Mouse (Mus musculus) neural tube, embryonic 12.5 days (tissue): ENCODE measurements at regions not wholly inside any gene's neighbourhood (a gene's known extent, or its start where the extent isn't known, plus 50 kb on each side); places are given as distances from the start of the nearest gene placed in this dataset.

Experiments
- ATAC-seq: fragments of 200-750 bp; cut with Nextera tagmentation; 2 replicates; pipeline ENCODE4 v1.8.0; 2017; ENCODE audit warnings: low read depth, mild to moderate bottlenecking, moderate TSS enrichment, moderate library complexity; ENCODE audit not compliant: low FRiP score
- H3K27ac ChIP-seq: fragments of 300-500 bp; sonication (generic); 2 replicates; pipeline ENCODE4 v1.5.1; 2016
- H3K27me3 ChIP-seq: fragments of 300-500 bp; sonication (generic); replicated peaks from 2 replicates; pipeline ENCODE4 v1.6.1; 2016; ENCODE audit warnings: mild to moderate bottlenecking
- H3K36me3 ChIP-seq: fragments of 300-500 bp; sonication (generic); 2 replicates; pipeline ENCODE4 v1.6.1; 2016; ENCODE audit warnings: mild to moderate bottlenecking
- H3K4me1 ChIP-seq: fragments of 300-500 bp; sonication (generic); 2 replicates; pipeline ENCODE4 v1.6.1; 2016
- H3K4me2 ChIP-seq: fragments of 300-500 bp; sonication (generic); replicated peaks from 2 replicates; pipeline ENCODE4 v1.6.1; 2016; ENCODE audit warnings: mild to moderate bottlenecking
- H3K4me3 ChIP-seq: fragments of 300-500 bp; sonication (generic); 2 replicates; pipeline ENCODE4 v1.5.1; 2016
- H3K9ac ChIP-seq: fragments of 300-500 bp; sonication (generic); 2 replicates; pipeline ENCODE4 v1.6.1; 2016; ENCODE audit warnings: mild to moderate bottlenecking
- H3K9me3 ChIP-seq: fragments of 300-500 bp; sonication (generic); 2 replicates; pipeline ENCODE4 v1.6.1; 2016; ENCODE audit warnings: mild to moderate bottlenecking
- WGBS: fragments of 180-500 bp; shearing (Covaris S2); methylation state at CpG from one replicate; pipeline ENCODE4 v1.1.7; 2016; 5-methylcytosine and 5-hydroxymethylcytosine counted together

DNA sequence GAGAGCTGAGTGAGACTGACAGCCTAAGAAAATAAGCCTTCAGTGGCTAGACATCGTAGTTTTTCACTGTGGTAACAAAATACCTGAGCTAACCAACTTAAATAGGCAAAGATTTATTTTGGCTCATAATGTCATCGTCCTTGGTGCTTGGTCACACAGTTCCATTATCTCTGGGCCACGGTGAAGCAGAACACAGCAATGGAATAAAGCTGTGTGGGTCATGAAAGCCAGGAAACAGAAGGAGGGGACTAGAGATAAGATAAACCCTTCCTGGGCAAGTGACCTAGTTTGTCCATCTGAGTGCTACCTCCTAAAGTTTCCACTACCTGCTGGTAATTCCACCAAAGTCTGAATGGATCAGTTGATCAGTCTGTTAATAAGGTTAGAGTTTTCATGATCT lies 134.8 kb upstream of the Gm5129 start:
- 73% methylated on average over 3 of the region's 3 CpGs for WGBS
- no peak for ATAC-seq
- no peaks in the 10 kb centered on the region for H3K36me3 ChIP-seq

DNA sequence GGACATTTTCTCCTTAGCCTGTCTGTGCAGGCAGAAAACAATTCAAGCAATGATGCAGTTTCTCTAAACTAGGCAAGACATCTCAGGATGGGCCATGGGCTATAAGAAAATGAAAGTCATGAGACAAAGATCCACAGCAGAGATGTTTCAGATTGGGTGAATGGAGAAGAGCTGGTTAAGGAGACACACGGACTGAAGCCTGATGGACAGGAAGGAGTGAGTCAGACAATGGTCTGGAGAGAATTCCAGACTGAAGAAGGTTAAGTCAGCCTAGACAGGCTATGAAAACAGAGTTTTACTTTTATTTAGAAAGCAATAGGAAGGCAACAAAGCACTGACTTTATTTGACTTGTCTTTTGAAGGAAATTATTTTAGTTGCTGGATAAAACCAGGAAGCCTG lies 137.5 kb upstream of the Il6 start:
- ATAC-seq = no peak
- WGBS = 49% methylated on average over 1 of the region's 1 CpGs

More for the DNA sequence above, 134.8 kb upstream of the Gm5129 start:
- Histone ChIP-seq H3K4me2 (no peak overlapping the region), H3K27ac (no peak overlapping the region), H3K4me1 (no peaks in the 10 kb centered on the region), H3K27me3 (no peaks in the 10 kb centered on the region), H3K9ac (no peak overlapping the region), H3K9me3 (no peaks in the 10 kb centered on the region), H3K4me3 (no peak overlapping the region)

DNA sequence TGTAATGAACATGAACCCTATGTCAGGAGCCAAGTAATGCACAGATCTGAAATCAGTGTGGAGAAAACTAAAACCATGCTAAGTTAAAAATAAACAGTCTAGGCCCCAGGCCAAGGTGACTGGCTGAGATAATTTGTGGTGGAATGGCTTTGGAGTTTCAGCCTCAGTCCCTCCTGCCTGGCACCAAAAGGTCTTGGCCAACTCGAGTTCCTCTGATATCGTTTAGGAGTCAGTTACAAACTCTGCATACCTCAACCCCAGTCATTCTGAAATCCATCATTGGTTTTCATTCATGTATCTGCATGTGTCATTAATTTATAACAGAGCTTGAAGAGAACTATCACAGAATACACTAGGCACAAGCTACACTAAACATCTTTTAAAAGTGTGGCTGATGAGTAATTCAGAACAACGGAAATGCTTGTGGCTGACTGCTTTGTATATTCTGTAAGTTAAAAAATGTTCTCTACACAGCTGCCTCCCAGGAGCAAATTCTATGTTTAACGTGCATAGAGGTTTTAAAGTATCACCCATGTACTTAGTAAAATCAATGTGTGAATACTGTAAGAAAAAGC lies 125.6 kb upstream of the Il6 start:
- ATAC-seq = no peak

More for the DNA sequence above, 137.5 kb upstream of the Il6 start:
- Histone ChIP-seq H3K9me3 (no peaks in the 10 kb centered on the region), H3K27ac (no peak overlapping the region), H3K4me2 (no peak overlapping the region), H3K4me1 (no peaks in the 10 kb centered on the region), H3K36me3 (no peaks in the 10 kb centered on the region), H3K27me3 (no peaks in the 10 kb centered on the region), H3K9ac (no peak overlapping the region), H3K4me3 (no peak overlapping the region)

DNA sequence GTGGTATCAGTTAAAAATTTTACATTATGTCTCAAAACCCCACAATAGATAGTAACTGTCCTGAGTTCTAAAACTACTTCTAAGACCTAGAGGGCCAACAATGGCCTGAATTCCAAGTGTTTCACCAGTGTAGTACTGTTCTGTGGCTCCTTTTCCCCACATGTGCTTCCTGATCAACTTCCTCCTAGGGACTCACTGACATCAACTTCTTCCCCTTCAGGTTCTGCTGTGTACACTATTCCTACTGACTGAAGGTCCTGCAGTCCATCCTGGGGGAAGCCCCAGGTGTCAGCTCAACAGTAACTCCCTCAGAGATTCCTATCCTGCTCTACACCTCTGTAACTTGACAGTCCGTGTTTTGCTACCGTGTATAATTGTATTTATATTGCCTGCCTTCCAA lies 120.6 kb upstream of the Il6 start:
- H3K4me3 ChIP-seq = no peak overlapping the region
- no peak overlapping the region for H3K4me2 ChIP-seq
- 79% methylated on average over 2 of the region's 2 CpGs for WGBS
- H3K36me3 ChIP-seq = no peaks in the 10 kb centered on the region
- peaks cover 7% of the 10 kb centered on the region; the same call in 1 of the 2 replicates for H3K4me1 ChIP-seq
- H3K27me3 ChIP-seq = no peaks in the 10 kb centered on the region
- H3K27ac ChIP-seq = no peak overlapping the region
- H3K9me3 ChIP-seq = no peaks in the 10 kb centered on the region
- H3K9ac ChIP-seq = no peak overlapping the region
- no peak for ATAC-seq

More for the DNA sequence above, 125.6 kb upstream of the Il6 start:
- Histone ChIP-seq H3K4me1 (no peaks in the 10 kb centered on the region), H3K4me3 (no peak overlapping the region), H3K27me3 (no peaks in the 10 kb centered on the region), H3K9me3 (no peaks in the 10 kb centered on the region), H3K36me3 (no peaks in the 10 kb centered on the region), H3K27ac (no peak overlapping the region), H3K9ac (no peak overlapping the region), H3K4me2 (no peak overlapping the region)
- 77% methylated on average over 4 of the region's 4 CpGs for WGBS

DNA sequence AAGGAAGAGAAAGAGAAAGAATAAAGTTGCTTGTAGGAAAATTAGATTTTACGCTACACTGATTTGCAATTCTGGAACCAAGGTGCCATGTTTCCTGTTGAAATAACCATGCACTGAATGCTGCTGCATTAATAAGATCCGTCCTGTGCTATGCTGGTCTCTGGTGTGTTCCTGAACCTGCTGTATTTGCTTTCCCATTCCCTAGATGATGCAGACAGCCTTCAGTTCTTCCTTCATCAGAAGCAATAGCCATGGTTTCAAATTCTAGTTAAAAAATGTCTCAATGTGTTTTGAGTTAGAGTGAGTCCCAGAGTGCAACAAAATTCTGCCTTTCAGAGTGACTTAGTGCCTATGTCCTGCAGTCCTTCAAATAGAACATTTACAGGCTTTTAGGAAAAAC lies 120.1 kb upstream of the Il6 start:
- H3K9me3 ChIP-seq = no peaks in the 10 kb centered on the region
- no peak for ATAC-seq

DNA sequence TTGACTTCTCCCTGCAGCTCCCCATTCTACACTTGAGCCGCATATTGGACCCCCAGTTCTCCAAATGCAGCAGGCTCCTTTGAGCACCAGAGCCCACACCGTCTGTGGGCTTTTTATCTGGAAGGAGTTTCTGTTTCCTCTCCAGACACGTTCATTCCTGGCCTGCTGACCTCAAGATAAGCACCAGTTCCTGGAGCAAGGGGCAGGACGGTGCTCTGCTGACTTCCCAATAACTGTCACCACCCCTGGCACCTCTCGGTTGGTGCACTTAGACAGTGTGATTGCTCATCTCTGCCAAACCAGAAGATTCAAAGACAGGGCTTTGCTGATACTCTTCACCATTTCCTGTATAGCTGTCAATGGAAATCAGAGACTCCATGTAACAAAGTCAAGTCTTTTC lies 119.1 kb upstream of the Il6 start:
- WGBS = 78% methylated on average over 5 of the region's 5 CpGs
- Histone ChIP-seq H3K4me2 (no peak overlapping the region), H3K36me3 (no peaks in the 10 kb centered on the region), H3K27me3 (no peaks in the 10 kb centered on the region), H3K27ac (no peak overlapping the region), H3K4me3 (no peak overlapping the region), H3K9me3 (no peaks in the 10 kb centered on the region), H3K4me1 (peaks cover 7% of the 10 kb centered on the region; the same call in 1 of the 2 replicates), H3K9ac (no peak overlapping the region)
- no peak for ATAC-seq

More for the DNA sequence above, 120.1 kb upstream of the Il6 start:
- Histone ChIP-seq H3K4me1 (peaks cover 7% of the 10 kb centered on the region; the same call in 1 of the 2 replicates), H3K4me2 (no peak overlapping the region), H3K27me3 (no peaks in the 10 kb centered on the region), H3K36me3 (no peaks in the 10 kb centered on the region), H3K4me3 (no peak overlapping the region), H3K9ac (no peak overlapping the region), H3K27ac (no peak overlapping the region)
- 88% methylated on average over 2 of the region's 2 CpGs for WGBS

DNA sequence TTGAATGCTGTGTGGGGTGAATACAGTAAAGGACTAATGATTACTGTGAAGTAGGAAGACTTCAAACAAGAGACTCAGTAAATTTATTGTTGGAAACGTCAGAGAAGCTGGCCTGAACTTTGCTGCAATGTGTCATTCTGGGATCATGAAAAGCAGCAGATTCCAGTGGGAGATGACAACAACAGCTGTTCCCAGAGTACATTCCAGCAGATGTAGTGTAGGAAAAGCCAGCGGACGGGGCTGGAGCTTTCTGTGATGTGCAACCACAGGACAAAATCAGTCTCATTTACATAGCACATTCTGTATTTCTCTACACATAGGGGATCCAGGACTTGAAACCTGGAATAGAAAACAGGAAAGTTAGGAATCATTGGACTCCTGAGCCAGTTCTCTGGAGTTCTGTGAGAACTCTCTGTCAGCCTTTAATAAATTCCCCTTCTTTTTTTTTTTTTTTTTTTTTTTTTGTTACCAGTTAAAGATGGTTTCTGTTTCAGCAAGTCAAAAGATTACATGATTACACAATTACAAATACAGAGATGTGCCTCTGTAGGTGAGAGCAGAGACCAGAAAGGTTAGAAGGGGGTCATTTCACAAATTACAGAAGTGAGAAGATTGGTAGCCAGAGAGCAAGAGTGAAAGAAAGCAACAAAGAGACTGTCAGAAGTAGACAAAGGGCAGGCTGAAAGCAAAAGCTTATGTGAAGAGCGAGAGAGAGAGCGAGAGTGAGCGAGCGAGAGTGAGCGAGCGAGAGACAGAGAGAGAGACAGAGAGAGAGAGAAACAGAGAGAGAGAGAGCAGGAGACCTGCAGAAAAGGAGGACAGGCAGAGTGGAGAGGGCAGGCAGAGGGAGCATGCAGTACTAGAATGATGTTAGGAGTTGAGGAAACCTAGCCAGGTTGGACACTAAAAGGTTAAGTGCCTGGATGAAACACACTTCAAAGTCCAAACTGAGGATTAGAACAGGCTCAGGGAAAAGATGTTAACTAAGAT lies 118.0 kb upstream of the Il6 start:
- Histone ChIP-seq H3K4me2 (peak overlapping the region; percentile 35), H3K9ac (no peak overlapping the region), H3K4me1 (peaks cover 7% of the 10 kb centered on the region; the same call in 1 of the 2 replicates), H3K36me3 (no peaks in the 10 kb centered on the region), H3K27me3 (no peaks in the 10 kb centered on the region), H3K9me3 (no peaks in the 10 kb centered on the region), H3K27ac (no peak overlapping the region), H3K4me3 (no peak overlapping the region)
- ATAC-seq = no peak
- WGBS = 25% methylated on average over 9 of the region's 9 CpGs

DNA sequence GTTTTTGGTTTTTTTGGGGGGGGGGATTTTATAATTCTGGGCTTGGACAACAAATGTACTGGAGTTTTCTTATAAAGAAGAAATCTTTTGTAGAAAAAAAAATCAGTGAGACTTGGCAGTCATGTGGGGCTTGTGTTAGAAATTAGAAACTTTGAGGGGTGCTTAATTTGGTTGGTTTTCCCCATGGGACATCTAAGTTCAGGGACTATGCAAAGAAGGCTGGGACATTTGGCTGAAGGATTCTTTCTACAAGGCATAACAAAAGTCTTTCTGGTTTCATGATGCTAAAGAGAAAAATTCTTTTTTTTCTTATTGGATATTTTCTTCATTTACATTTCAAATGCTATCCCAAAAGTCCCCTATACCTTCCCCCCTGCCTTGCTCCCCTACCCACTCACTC lies 115.3 kb upstream of the Il6 start:
- Histone ChIP-seq H3K4me1 (peaks cover 7% of the 10 kb centered on the region; the same call in 1 of the 2 replicates), H3K4me3 (no peak overlapping the region), H3K9ac (no peak overlapping the region), H3K27me3 (no peaks in the 10 kb centered on the region), H3K4me2 (no peak overlapping the region), H3K27ac (no peak overlapping the region), H3K36me3 (no peaks in the 10 kb centered on the region), H3K9me3 (no peaks in the 10 kb centered on the region)
- no peak for ATAC-seq

DNA sequence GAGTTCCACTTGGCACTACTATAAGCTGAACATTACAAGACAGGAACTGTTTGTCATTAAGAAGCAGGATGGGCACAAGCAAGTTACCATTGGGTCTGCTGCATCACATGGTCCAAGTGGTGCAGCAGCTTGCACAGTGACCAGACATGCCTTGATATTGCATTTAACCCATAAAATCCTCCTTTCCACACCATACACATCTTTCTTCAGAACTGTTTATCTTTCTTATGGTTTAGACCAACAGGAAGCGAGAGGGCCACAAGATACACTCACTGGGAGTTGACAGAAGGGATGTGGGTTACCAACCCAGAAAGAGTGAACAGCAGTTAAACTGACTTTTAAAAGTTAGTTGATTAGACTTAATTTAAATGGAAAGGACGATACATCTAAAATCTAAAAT lies 111.2 kb upstream of the Il6 start:
- H3K9me3 ChIP-seq = no peaks in the 10 kb centered on the region
- H3K4me2 ChIP-seq = no peak overlapping the region
- no peak overlapping the region for H3K27ac ChIP-seq
- no peaks in the 10 kb centered on the region for H3K36me3 ChIP-seq
- no peaks in the 10 kb centered on the region for H3K4me1 ChIP-seq
- ATAC-seq = no peak
- WGBS = 83% methylated on average over 2 of the region's 2 CpGs
- H3K9ac ChIP-seq = no peak overlapping the region
- H3K27me3 ChIP-seq = no peaks in the 10 kb centered on the region
- no peak overlapping the region for H3K4me3 ChIP-seq

DNA sequence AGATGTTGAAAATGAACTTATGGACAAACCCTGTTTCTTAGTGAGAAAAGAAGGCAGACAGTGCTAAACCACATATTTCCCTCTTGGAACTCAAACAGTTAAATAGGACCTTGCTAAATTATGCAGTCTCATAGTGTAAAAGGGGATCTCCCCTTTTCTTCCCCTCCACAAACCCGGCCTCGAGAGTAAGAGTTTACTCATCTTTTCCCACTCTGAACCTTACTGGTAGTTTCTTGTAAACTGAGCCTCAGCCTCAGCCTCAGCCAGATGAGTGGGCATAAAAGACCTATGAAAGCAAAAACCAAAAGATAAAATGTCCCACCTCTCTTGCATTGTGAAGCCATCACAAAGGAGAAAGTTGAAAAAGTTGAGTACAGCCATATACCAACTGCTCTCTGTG lies 92.6 kb upstream of the Il6 start:
- Histone ChIP-seq H3K9me3 (0 out of 2 replicates have a peak, but pooled peaks cover 8% of the 10 kb centered on the region), H3K4me1 (no peaks in the 10 kb centered on the region), H3K4me2 (no peak overlapping the region), H3K4me3 (no peak overlapping the region), H3K36me3 (no peaks in the 10 kb centered on the region), H3K9ac (no peak overlapping the region), H3K27me3 (no peaks in the 10 kb centered on the region), H3K27ac (no peak overlapping the region)
- no peak for ATAC-seq
- WGBS = 79% methylated on average over 2 of the region's 2 CpGs

DNA sequence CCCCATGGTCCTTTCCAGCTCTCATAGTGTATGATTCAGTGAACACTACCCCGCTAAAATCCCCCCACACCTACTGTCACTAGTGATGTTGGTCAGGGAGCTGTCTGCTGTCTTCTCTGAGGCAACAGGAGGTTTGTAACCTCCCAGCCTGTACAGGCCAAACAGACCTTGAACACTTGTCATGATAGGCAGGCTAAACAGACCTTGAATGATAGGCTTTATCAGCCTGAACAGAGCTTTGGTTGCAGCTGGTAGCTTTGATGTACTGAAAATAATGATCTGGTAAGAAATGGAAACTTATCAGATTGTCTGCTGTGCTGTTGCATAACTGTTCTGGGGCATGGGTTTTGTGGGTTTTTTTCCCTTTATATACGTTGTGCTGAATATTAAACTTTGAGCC lies 87.4 kb upstream of the Il6 start:
- no peak for ATAC-seq
- Histone ChIP-seq H3K27ac (no peak overlapping the region), H3K4me1 (no peaks in the 10 kb centered on the region), H3K4me2 (no peak overlapping the region), H3K36me3 (no peaks in the 10 kb centered on the region), H3K4me3 (no peak overlapping the region), H3K9me3 (no peaks in the 10 kb centered on the region), H3K27me3 (no peaks in the 10 kb centered on the region), H3K9ac (no peak overlapping the region)
- 68% methylated on average over 2 of the region's 2 CpGs for WGBS

DNA sequence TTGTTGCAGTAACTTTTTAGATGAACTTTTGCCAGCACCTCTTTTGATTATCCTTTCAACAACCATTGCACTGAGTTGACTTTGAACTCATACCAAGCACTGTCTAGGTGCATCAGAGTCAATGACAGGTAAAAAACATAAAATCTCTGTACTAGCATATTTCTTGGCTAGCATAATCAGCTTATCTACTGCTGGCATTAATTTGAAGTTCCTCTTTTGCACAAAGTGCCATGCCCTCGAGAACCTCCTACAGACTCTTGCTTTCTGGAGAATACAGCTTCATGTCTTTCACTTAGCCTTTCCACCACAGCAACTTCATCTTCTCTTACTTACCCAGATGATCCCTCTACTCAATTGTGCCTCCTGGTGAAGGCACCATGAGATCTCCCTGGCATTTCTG lies 85.3 kb upstream of the Il6 start:
- Histone ChIP-seq H3K9me3 (no peaks in the 10 kb centered on the region), H3K27me3 (no peaks in the 10 kb centered on the region), H3K4me1 (no peaks in the 10 kb centered on the region), H3K27ac (no peak overlapping the region), H3K9ac (no peak overlapping the region), H3K36me3 (no peaks in the 10 kb centered on the region), H3K4me3 (no peak overlapping the region), H3K4me2 (no peak overlapping the region)
- ATAC-seq = no peak
- 68% methylated on average over 1 of the region's 1 CpGs for WGBS
